Mouse (Mus musculus) telencephalon, adult 2 months (tissue): ENCODE data around the gene Ccdc162.

Source experiments
- DNase-seq: peaks from one replicate; pipeline ENCODE4 v3.0.0-alpha.2; 2011; ENCODE audit warnings: low read depth, low spot score

Ccdc162 gene

GRCm38 (mm10) chr10:41488877-41489276 is 227.6 kb downstream of the Ccdc162 start:
- no peak for DNase-seq
